Mouse (Mus musculus) intestine, embryonic 15.5 days (tissue): ENCODE data around the gene Ube2v1. TPM values are rescaled to one million over a fixed set of nuclear protein-coding genes. Genes with fewer than 3 reads are reported as not detected.
A peak's percentile ranks its signal among the peaks of the same experiment; 100 is the strongest.
"Not testable (repeated sequence)": the region's sequence is repeated elsewhere in the genome, so short reads cannot be mapped to it uniquely, and the experiment has no call there.

Experiments used
- ATAC-seq: fragments of 200-750 bp; cut with Nextera tagmentation; 2 replicates; pipeline ENCODE4 v1.8.0; 2017; ENCODE audit warnings: moderate TSS enrichment, moderate library complexity
- H3K27ac ChIP-seq: fragments of 300-500 bp; sonication (generic); 2 replicates; pipeline ENCODE4 v1.5.1; 2015; ENCODE audit warnings: mild to moderate bottlenecking, inconsistent platforms
- H3K27me3 ChIP-seq: fragments of 300-500 bp; sonication (generic); replicated peaks from 2 replicates; pipeline ENCODE4 v1.6.1; 2015; ENCODE audit warnings: inconsistent platforms
- H3K36me3 ChIP-seq: fragments of 300-500 bp; sonication (generic); 2 replicates; pipeline ENCODE4 v1.6.1; 2015; ENCODE audit warnings: inconsistent platforms
- H3K4me1 ChIP-seq: fragments of 300-500 bp; sonication (generic); replicated peaks from 2 replicates; pipeline ENCODE4 v1.6.1; 2015; ENCODE audit warnings: inconsistent platforms
- H3K4me2 ChIP-seq: fragments of 300-500 bp; sonication (generic); replicated peaks from 2 replicates; pipeline ENCODE4 v1.6.1; 2015; ENCODE audit warnings: mild to moderate bottlenecking, inconsistent platforms
- H3K4me3 ChIP-seq: fragments of 300-500 bp; sonication (generic); replicated peaks from 2 replicates; pipeline ENCODE4 v1.5.1; 2015; ENCODE audit warnings: inconsistent platforms
- H3K9ac ChIP-seq: fragments of 300-500 bp; sonication (generic); 2 replicates; pipeline ENCODE4 v1.6.1; 2015; ENCODE audit warnings: inconsistent platforms
- H3K9me3 ChIP-seq: fragments of 300-500 bp; sonication (generic); 2 replicates; pipeline ENCODE4 v1.6.1; 2016; ENCODE audit warnings: inconsistent platforms
- WGBS: fragments of 180-500 bp; shearing (Covaris S2); methylation state at CpG from one replicate; pipeline ENCODE4 v1.1.7; 2015; 5-methylcytosine and 5-hydroxymethylcytosine counted together
- polyA plus RNA-seq: library from polyadenylated mRNA; unstranded; fragments of >200 nt; fragmentation: Nextera tagmentation; extraction: Ambion mirVana; gene quantifications from 2 replicates; pipeline ENCODE4 v1.2.1, GENCODE M21; 2015

Ube2v1 gene
- polyA plus RNA-seq, 1 experiment from 2014 or later, result 270 TPM

DNA sequence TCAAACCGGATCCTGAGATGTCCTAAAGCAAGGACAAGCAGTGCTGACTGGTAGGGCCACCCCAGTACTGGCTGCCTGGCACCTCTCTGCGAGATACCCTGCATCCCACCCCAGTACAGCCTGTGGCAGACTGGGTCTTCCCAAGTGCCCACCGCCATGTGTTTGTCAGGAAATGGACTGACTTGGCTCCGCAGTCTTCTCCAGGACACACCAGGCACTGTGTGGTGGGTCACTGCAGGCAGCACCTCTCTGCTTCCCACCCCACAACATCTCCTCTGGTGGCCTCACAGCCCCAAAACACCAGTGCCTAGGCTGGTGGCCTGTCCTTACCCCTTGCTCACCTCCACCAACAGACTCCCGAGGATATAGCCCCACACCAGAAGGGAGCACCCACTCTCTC is 1.5 kb downstream of the Ube2v1 start:
- Histone ChIP-seq H3K9me3 (no peaks in the 10 kb centered on the region), H3K4me3 (peak overlapping the region; percentile 87), H3K27me3 (no peaks in the 10 kb centered on the region), H3K4me1 (peaks cover 47% of the 10 kb centered on the region), H3K9ac (peak overlapping the region; percentile 90), H3K36me3 (peaks cover 5% of the 10 kb centered on the region; the same call in 1 of the 2 replicates), H3K4me2 (peak overlapping the region; percentile 76), H3K27ac (peak overlapping the region; percentile 94)
- no peak for ATAC-seq
- WGBS, result 64% methylated on average over 5 of the region's 5 CpGs

- 72% methylated on average over 11 of the region's 11 CpGs for WGBS
- ATAC-seq, result no peak
- H3K9me3 ChIP-seq, result no peaks in the 10 kb centered on the region
- H3K9ac ChIP-seq, result peak overlapping the region; percentile 90; the same call in 1 of the 2 replicates
- H3K27me3 ChIP-seq, result no peaks in the 10 kb centered on the region
- H3K27ac ChIP-seq, result peak overlapping the region; percentile 94; the same call in 1 of the 2 replicates
- peak overlapping the region; percentile 76 for H3K4me2 ChIP-seq
- H3K36me3 ChIP-seq, result peaks cover 5% of the 10 kb centered on the region; the same call in 1 of the 2 replicates
- H3K4me3 ChIP-seq, result no peak overlapping the region
- H3K4me1 ChIP-seq, result peaks cover 47% of the 10 kb centered on the region
Observed at GRCm38 (mm10) chr2:167629665-167630209, 2.2 kb downstream of the Ube2v1 start.

GRCm38 (mm10) chr2:167628872-167629271 is 3.0 kb downstream of the Ube2v1 start:
- ATAC-seq, result peak; percentile 6; the same call in 1 of the 2 replicates
- no peaks in the 10 kb centered on the region for H3K9me3 ChIP-seq
- H3K27ac ChIP-seq, result 0 out of 2 replicates have a peak overlapping the region, but pooled peaks have one; percentile 94
- H3K27me3 ChIP-seq, result no peaks in the 10 kb centered on the region
- H3K4me1 ChIP-seq, result peaks cover 45% of the 10 kb centered on the region
- 35% methylated on average over 4 of the region's 4 CpGs for WGBS
- no peak overlapping the region for H3K4me3 ChIP-seq
- H3K36me3 ChIP-seq, result peaks cover 5% of the 10 kb centered on the region; the same call in 1 of the 2 replicates
- peak overlapping the region; percentile 76 for H3K4me2 ChIP-seq
- H3K9ac ChIP-seq, result no peak overlapping the region

DNA sequence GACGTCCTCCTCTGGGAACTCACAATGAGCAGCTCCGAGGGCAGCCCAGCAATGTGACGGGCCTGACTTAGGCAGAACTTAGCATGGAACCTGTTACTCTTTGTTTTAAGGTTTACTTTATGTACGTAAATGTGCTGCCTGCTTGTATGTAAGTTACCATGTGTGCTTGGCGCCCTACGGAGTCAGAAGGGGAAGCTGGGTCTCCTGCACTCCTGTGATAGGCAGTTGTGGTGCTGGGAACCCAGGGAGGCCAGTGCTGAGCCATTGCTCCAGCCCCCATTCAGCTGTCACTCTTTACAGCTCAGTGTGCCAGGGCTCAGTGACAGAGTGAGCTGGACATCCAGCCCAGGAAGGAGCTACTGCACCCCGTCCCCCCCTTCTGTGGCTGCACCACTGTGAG is 4.9 kb downstream of the Ube2v1 start:
- no peak overlapping the region for H3K4me3 ChIP-seq
- no peak overlapping the region for H3K27ac ChIP-seq
- H3K4me2 ChIP-seq, result no peak overlapping the region
- ATAC-seq, result no peak
- WGBS, result 88% methylated on average over 7 of the region's 7 CpGs
- peaks cover 38% of the 10 kb centered on the region for H3K4me1 ChIP-seq
- H3K36me3 ChIP-seq, result peaks cover 5% of the 10 kb centered on the region; the same call in 1 of the 2 replicates
- no peaks in the 10 kb centered on the region for H3K27me3 ChIP-seq
- H3K9ac ChIP-seq, result no peak overlapping the region
- no peaks in the 10 kb centered on the region for H3K9me3 ChIP-seq

- Histone ChIP-seq H3K4me3 (no peak overlapping the region), H3K36me3 (peaks cover 5% of the 10 kb centered on the region; the same call in 1 of the 2 replicates), H3K27me3 (no peaks in the 10 kb centered on the region), H3K9me3 (no peaks in the 10 kb centered on the region), H3K27ac (no peak overlapping the region), H3K4me2 (no peak overlapping the region), H3K9ac (no peak overlapping the region), H3K4me1 (peaks cover 42% of the 10 kb centered on the region)
- 40% methylated on average over 2 of the region's 2 CpGs for WGBS
- ATAC-seq, result no peak
Observed at GRCm38 (mm10) chr2:167625670-167626069, 6.2 kb downstream of the Ube2v1 start.

DNA sequence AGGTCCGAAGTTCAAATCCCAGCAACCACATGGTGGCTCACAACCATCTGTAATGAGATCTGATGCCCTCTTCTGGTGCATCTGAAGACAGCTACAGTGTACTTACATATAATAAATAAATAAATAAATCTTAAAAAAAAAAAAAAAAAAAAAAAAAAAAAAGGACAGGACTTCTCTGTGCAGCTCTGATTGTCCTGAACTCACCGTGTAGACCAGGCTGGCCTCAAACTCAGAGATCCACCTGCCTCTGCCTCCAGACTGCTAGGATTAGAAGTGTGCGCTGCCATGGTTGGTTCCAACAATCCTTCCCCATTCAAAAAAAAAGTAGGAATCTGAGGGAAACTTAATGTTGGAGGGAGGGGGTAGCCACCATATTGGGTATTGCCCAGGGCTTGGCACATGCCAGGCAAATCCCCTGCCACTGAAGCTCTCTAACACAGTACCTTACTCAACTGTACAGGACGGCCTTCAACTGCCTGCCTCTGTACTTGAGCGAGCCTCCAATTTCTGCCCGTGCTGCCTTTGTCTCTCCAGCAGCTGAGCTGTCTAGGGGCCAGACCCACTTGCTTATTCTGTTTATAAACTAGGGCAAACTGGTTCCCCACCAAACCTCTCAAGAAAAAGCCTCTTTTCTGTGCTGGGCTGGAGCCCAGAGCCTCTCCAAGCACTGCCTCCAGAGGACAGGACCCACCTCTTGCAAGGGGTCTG is 7.4 kb downstream of the Ube2v1 start:
- no peak overlapping the region for H3K4me3 ChIP-seq
- no peak for ATAC-seq
- no peaks in the 10 kb centered on the region for H3K9me3 ChIP-seq
- H3K4me1 ChIP-seq, result peaks cover 30% of the 10 kb centered on the region
- H3K4me2 ChIP-seq, result no peak overlapping the region
- H3K36me3 ChIP-seq, result peaks cover 5% of the 10 kb centered on the region; the same call in 1 of the 2 replicates
- no peak overlapping the region for H3K27ac ChIP-seq
- WGBS, result 94% methylated on average over 6 of the region's 6 CpGs
- no peak overlapping the region for H3K9ac ChIP-seq
- no peaks in the 10 kb centered on the region for H3K27me3 ChIP-seq

DNA sequence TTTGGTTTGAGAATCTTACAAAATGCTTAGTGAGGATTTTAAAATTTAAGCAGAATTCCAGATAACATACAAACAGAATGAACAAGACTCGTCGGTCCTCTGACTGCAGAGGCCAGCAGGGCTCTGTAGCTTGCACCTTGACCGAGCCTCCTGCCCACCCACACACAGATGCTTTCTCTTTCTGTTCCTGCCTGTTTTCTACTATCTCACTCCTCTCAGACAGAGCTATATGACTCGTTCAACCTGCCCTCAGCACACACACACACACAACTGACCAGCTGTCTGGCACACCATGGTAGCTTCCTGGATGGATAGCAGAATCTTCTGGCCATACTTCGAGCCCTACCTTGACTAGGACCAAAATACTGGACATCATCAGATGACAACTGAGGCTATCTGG is 8.9 kb downstream of the Ube2v1 start:
- Histone ChIP-seq H3K4me2 (no peak overlapping the region), H3K27me3 (no peaks in the 10 kb centered on the region), H3K9ac (no peak overlapping the region), H3K27ac (no peak overlapping the region), H3K9me3 (no peaks in the 10 kb centered on the region), H3K4me3 (no peak overlapping the region), H3K4me1 (peaks cover 15% of the 10 kb centered on the region), H3K36me3 (peaks cover 1% of the 10 kb centered on the region; the same call in 1 of the 2 replicates)
- ATAC-seq, result peak; percentile 40; the same call in 1 of the 2 replicates
- 51% methylated on average over 5 of the region's 5 CpGs for WGBS

DNA sequence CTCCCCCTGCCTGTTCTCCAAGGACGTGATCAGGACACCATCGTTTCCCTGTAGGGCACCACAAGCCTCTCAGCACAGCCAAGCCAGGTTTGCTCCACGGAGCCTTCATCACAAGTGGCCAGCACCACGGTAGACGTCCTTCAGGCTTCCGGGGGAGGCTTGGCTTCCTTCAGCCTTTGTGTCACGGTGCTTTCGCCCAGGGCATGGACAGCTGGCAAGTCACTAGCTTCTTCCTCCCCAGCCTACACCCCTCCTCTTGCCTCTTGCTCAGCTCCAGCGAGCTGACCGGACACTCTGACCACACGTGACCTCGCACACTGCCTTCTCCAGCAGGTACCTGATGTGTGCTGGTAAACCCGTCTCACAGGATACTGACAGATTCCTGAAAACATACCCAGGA is 9.5 kb downstream of the Ube2v1 start:
- H3K36me3 ChIP-seq, result peaks cover 3% of the 10 kb centered on the region
- WGBS, result 79% methylated on average over 13 of the region's 13 CpGs
- ATAC-seq, result no peak
- no peak overlapping the region for H3K4me2 ChIP-seq
- no peak overlapping the region for H3K4me3 ChIP-seq
- no peaks in the 10 kb centered on the region for H3K27me3 ChIP-seq
- no peak overlapping the region for H3K27ac ChIP-seq
- H3K4me1 ChIP-seq, result peaks cover 15% of the 10 kb centered on the region
- H3K9ac ChIP-seq, result no peak overlapping the region
- H3K9me3 ChIP-seq, result no peaks in the 10 kb centered on the region

DNA sequence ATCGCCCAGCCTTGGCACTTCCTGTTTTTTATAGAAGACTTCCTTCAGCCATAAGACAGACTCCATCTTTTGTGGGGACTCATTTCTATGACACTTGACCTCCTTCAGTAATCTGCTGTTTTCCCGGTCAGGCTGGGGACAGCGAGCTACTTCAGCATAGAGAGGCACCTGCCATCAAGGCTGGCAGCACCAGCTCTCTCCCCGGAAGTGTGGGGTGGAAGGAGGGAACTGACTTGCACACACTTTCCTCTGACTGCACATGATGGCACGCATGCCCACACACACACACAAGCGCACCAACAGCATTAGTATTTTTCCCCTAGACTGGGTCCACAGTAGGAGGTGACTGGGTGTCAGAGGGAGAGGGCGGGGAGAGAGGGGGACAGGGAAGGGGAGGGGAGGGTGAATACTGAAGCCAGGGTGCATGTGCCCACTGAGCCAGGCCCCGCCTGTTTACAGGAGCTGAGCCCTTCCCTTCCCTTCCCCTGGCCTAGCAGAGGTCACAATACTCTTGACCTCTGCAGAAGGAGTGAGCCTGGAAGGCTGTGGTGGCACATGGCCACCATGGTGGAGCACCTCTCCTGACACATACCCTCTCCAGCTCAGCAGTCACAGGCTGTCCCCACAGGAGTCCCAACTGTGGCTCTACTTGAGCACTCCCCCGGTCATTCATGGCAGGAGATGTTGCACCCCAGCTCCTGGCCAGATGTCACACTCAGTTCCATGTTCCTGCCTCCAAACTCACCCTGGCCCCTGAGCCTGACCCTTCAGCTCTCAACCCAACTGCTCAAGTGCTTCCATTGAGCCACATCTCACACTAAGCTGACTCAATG is 10.4 kb downstream of the Ube2v1 start:
- H3K4me3 ChIP-seq, result no peak overlapping the region
- H3K9ac ChIP-seq, result no peak overlapping the region
- peaks cover 12% of the 10 kb centered on the region for H3K36me3 ChIP-seq
- H3K9me3 ChIP-seq, result no peaks in the 10 kb centered on the region
- WGBS, result 76% methylated on average over 9 of the region's 9 CpGs
- no peak overlapping the region for H3K4me2 ChIP-seq
- no peak for ATAC-seq
- H3K27me3 ChIP-seq, result no peaks in the 10 kb centered on the region
- H3K27ac ChIP-seq, result no peak overlapping the region
- peaks cover 15% of the 10 kb centered on the region for H3K4me1 ChIP-seq

- no peak for ATAC-seq
- whole genome bisulfite sequencing, result 79% methylated on average over 4 of the region's 4 CpGs
Observed at GRCm38 (mm10) chr2:167617472-167617871, 14.4 kb downstream of the Ube2v1 start.

DNA sequence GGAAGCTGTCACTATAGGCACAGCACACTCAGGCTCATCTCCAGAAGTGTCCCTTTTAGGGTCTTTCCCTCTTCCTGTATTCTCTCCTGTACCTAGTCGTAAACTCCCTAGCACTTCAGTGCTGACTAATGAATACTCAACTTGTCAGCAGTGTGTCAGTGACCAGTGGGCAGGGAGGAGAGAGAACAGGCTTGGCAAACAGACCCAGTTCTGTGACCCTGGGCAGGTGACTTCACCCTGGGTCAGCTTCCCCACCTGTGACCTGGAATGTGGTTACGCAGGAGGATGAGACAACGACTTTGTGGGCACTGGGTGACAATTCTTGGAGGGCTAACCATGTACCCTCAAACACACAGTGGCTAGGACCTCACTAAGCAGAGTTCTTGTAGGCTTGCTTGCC is 14.9 kb downstream of the Ube2v1 start:
- Histone ChIP-seq H3K36me3 (peaks cover 43% of the 10 kb centered on the region), H3K4me3 (no peak overlapping the region), H3K27ac (no peak overlapping the region), H3K27me3 (no peaks in the 10 kb centered on the region), H3K4me1 (peaks cover 6% of the 10 kb centered on the region), H3K9ac (no peak overlapping the region), H3K4me2 (no peak overlapping the region), H3K9me3 (no peaks in the 10 kb centered on the region)
- no peak for ATAC-seq
- WGBS, result 83% methylated on average over 3 of the region's 3 CpGs

More at GRCm38 (mm10) chr2:167617472-167617871, 14.4 kb downstream of the Ube2v1 start:
- H3K9me3 ChIP-seq, result no peaks in the 10 kb centered on the region
- no peak overlapping the region for H3K4me2 ChIP-seq
- peaks cover 39% of the 10 kb centered on the region for H3K36me3 ChIP-seq
- H3K27me3 ChIP-seq, result no peaks in the 10 kb centered on the region
- no peak overlapping the region for H3K27ac ChIP-seq
- H3K4me3 ChIP-seq, result no peak overlapping the region
- H3K4me1 ChIP-seq, result peaks cover 8% of the 10 kb centered on the region
- no peak overlapping the region for H3K9ac ChIP-seq

DNA sequence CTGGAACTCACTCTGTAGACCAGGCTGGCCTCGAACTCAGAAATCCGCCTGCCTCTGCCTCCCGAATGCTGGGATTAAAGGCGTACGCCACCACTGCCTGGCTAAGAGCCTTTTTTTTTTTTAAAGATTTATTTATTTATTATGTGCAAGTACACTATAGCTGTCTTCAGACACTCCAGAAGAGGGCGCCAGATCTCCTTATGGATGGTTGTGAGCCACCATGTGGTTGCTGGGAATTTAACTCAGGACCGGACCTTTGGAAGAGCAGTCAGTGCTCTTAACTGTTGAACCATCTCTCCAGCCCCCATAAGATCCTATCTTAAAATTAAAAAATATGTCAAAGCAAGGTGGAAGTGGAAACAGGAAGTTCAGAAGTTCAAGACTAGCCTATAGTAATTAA is 18.6 kb downstream of the Ube2v1 start:
- 94% methylated on average over 7 of the region's 7 CpGs for WGBS
- not testable (repeated sequence) for H3K4me1 ChIP-seq, ATAC-seq, H3K27ac ChIP-seq, H3K9me3 ChIP-seq, H3K4me2 ChIP-seq, H3K4me3 ChIP-seq, H3K27me3 ChIP-seq, H3K9ac ChIP-seq
- peaks cover 57% of the 10 kb centered on the region for H3K36me3 ChIP-seq
